Mouse (Mus musculus): ENCODE measurements at regions not wholly inside any gene's neighbourhood (a gene's known extent, or its start where the extent isn't known, plus 50 kb on each side); places are given as distances from the start of the nearest gene placed in this dataset.

DNA sequence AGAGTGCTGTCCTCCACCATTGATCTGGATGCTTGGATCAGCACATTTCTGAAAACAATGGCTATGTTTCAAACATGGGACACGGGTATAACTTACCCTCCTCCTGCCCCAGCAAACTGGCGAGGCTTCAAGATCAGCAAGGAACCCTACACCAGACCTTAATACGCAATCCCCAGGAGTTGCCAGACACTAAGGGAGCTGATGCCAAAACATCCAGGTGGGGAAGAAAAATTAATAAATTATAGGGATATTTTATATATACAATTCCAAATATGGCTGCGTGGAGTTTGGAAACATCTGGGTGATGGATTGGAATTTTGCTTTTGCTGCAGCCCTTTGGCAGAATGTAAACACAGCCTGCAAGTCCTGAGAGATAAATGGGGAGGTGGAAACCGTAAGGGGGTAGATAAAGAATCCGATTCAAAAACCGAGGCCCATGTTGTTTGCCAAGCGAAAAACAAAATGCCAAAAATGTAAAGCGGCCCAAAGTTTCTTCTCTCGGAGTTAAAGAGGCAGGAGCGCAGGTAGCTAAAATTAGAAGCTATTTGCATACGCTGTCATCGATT is 460.9 kb upstream of the Gm765 start:
- TF ChIP-seq CTCF (IDR thresholded peaks at IDR 0.05; ENCODE audit: control insufficient read depth, insufficient read depth, insufficient replicate concordance, low read depth, low read length), result no peak
- no peak for TF ChIP-seq POLR2A (IDR thresholded peaks at IDR 0.05; ENCODE audit: control insufficient read depth, low read depth, low read length)

Data from testis, adult 2 months (tissue).